In genomic region chr9:118548651-118549050, GRCm38 (mm10) we compare ENCODE assay signal across 22 mouse cellular contexts. TPM values are rescaled to one million over a fixed set of nuclear protein-coding genes. Genes with fewer than 3 reads are reported as not detected.
DNase-seq lines count a peak whose midpoint lies in the region; ATAC-seq and TF ChIP-seq lines count a peak whose summit lies in the region.
"Had no signal": no experiment of that assay in that cellular context is flagged by ENCODE, and none has a peak within 500 bp of the region (broad histone marks: within the 10 kb centered on the region; RNA-seq: fewer than 3 reads in every experiment).

No protein-coding gene starts in this region.

- no peak overlapping the region for H3K9ac ChIP-seq in heart, embryonic 12.5 days
- no peak overlapping the region for H3K9ac ChIP-seq in lung, postnatal 0 days (replicated peaks; ENCODE audit: low read depth)

- peak; percentile 72 for DNase-seq in heart, adult 11 months
- DNase-seq in heart, postnatal 4 days = no peak
- peak; percentile 70 for DNase-seq in heart, embryonic 10.5 days (ENCODE audit: low spot score)
- no peak for DNase-seq in lung, postnatal 0 days (ENCODE audit: low spot score)
- no peak for DNase-seq in lung, adult 18-20 months
- DNase-seq: adrenal gland, adult 2 months; adrenal gland, adult 8-10 months; adrenal gland, postnatal 10 days; adrenal gland, postnatal 14 days; adrenal gland, postnatal 25 days; adrenal gland, postnatal 36 days; B cell, adult 2 months; cerebellum, adult 11 months; cerebellum, adult 11-12 months; cerebellum, adult 18-20 months had no signal

- H3K4me1 ChIP-seq in heart, embryonic 10.5 days = peaks cover 15% of the 10 kb centered on the region; the same call in 1 of the 2 replicates
- peaks cover 19% of the 10 kb centered on the region for H3K4me1 ChIP-seq in heart, embryonic 12.5 days (replicated peaks)
- 0 out of 2 replicates have a peak, but pooled peaks cover 3% of the 10 kb centered on the region for H3K4me1 ChIP-seq in lung, postnatal 0 days (ENCODE audit: insufficient read depth, low read depth, low read length)

- 96% methylated on average over 12 of the region's 12 CpGs for WGBS in heart, embryonic 10.5 days
- WGBS in heart, embryonic 12.5 days = 94% methylated on average over 12 of the region's 12 CpGs
- WGBS in lung, postnatal 0 days = 86% methylated on average over 12 of the region's 12 CpGs

- no peak for TF ChIP-seq EP300 in lung, postnatal 0 days (IDR thresholded peaks at IDR 0.05)

- H3K27ac ChIP-seq in heart, embryonic 10.5 days = no peak overlapping the region
- no peak overlapping the region for H3K27ac ChIP-seq in heart, embryonic 12.5 days (ENCODE audit: poor library complexity, severe bottlenecking)
- no peak overlapping the region for H3K27ac ChIP-seq in lung, postnatal 0 days (ENCODE audit: low read length)

- no peaks in the 10 kb centered on the region for H3K9me3 ChIP-seq in heart, embryonic 10.5 days
- no peaks in the 10 kb centered on the region for H3K9me3 ChIP-seq in heart, embryonic 12.5 days (replicated peaks)
- no peaks in the 10 kb centered on the region for H3K9me3 ChIP-seq in lung, postnatal 0 days (ENCODE audit: low read length)
- H3K9me3 ChIP-seq: G1E had no signal

- H3K27me3 ChIP-seq in heart, embryonic 10.5 days (ENCODE audit: insufficient read depth, poor library complexity, severe bottlenecking) = no peaks in the 10 kb centered on the region
- H3K27me3 ChIP-seq in heart, embryonic 12.5 days (replicated peaks) = no peaks in the 10 kb centered on the region
- no peaks in the 10 kb centered on the region for H3K27me3 ChIP-seq in lung, postnatal 0 days (replicated peaks; ENCODE audit: insufficient read depth, low read length)
- H3K27me3 ChIP-seq: CH12.LX, Patski had no signal

- TF ChIP-seq CTCF in lung, postnatal 0 days (IDR thresholded peaks at IDR 0.05) = no peak

- H3K4me3 ChIP-seq in heart, embryonic 10.5 days = no peak overlapping the region
- H3K4me3 ChIP-seq in heart, embryonic 12.5 days = no peak overlapping the region
- no peak overlapping the region for H3K4me3 ChIP-seq in lung, postnatal 0 days (ENCODE audit: low read depth, low read length)

- peaks cover 66% of the 10 kb centered on the region for H3K36me3 ChIP-seq in heart, embryonic 10.5 days
- peaks cover 54% of the 10 kb centered on the region for H3K36me3 ChIP-seq in heart, embryonic 12.5 days
- peaks cover 25% of the 10 kb centered on the region; the same call in 1 of the 2 replicates for H3K36me3 ChIP-seq in lung, postnatal 0 days (ENCODE audit: insufficient read depth, low read length)

- no peak for ATAC-seq in heart, embryonic 12.5 days (ENCODE audit: insufficient number of reproducible peaks, low FRiP score)
- peak; percentile 38; the same call in 1 of the 2 replicates for ATAC-seq in lung, postnatal 0 days
- ATAC-seq: activated CD4-positive, CD25-positive, alpha-beta regulatory T cell, adult 4 months; CD4-positive, CD25-positive, alpha-beta regulatory T cell, adult 4 months; Patski had no signal

- no peak overlapping the region for H3K4me2 ChIP-seq in heart, embryonic 12.5 days
- no peak overlapping the region for H3K4me2 ChIP-seq in lung, postnatal 0 days (replicated peaks; ENCODE audit: low read depth, low read length)

RNA-seq across cellular contexts. Expression of gene Golga4, which starts 42.6 kb away (rescaled TPM):
- 100 to 1,000 TPM; 144 to 146 TPM for total RNA-seq in heart, postnatal 4 days (2021)
- polyA plus RNA-seq in heart, embryonic 10.5 days (2016; fragmentation: Nextera tagmentation; extraction: Ambion mirVana) = 55.0 and 60.0 TPM in 2 replicates
- polyA plus RNA-seq in heart, embryonic 12.5 days (2016; fragmentation: Nextera tagmentation; extraction: Ambion mirVana) = 74.8 and 75.5 TPM in 2 replicates
- polyA plus RNA-seq in lung, postnatal 0 days (2015; fragmentation: Nextera tagmentation; extraction: Ambion mirVana) = 30.6 and 35.6 TPM in 2 replicates

RNA-seq across cellular contexts. Expression of gene Itga9, which starts 57.8 kb away (rescaled TPM):
- 100 to 1,000 TPM in 1 of 2 experiments, 10 to 100 TPM in 1; 99.6 to 116 TPM for total RNA-seq in heart, postnatal 4 days (2021)
- polyA plus RNA-seq in heart, embryonic 10.5 days (2016; fragmentation: Nextera tagmentation; extraction: Ambion mirVana) = 8.3 and 8.9 TPM in 2 replicates
- 20.2 and 21.0 TPM in 2 replicates for polyA plus RNA-seq in heart, embryonic 12.5 days (2016; fragmentation: Nextera tagmentation; extraction: Ambion mirVana)
- polyA plus RNA-seq in lung, postnatal 0 days (2015; fragmentation: Nextera tagmentation; extraction: Ambion mirVana) = 22.0 and 24.2 TPM in 2 replicates
- total RNA-seq: CH12.LX had no signal
- polyA plus RNA-seq: C2C12, G1E had no signal

Comparison
In these comparisons a context has a peak if more than half of its experiments do, and no peak if none do; other contexts are left out.
1. DNase-seq: peak in heart, adult 11 months (single experiment) and heart, embryonic 10.5 days (single experiment); none in heart, postnatal 4 days (single experiment), lung, postnatal 0 days (single experiment) and lung, adult 18-20 months (0 of 2).